In the genomic region with DNA sequence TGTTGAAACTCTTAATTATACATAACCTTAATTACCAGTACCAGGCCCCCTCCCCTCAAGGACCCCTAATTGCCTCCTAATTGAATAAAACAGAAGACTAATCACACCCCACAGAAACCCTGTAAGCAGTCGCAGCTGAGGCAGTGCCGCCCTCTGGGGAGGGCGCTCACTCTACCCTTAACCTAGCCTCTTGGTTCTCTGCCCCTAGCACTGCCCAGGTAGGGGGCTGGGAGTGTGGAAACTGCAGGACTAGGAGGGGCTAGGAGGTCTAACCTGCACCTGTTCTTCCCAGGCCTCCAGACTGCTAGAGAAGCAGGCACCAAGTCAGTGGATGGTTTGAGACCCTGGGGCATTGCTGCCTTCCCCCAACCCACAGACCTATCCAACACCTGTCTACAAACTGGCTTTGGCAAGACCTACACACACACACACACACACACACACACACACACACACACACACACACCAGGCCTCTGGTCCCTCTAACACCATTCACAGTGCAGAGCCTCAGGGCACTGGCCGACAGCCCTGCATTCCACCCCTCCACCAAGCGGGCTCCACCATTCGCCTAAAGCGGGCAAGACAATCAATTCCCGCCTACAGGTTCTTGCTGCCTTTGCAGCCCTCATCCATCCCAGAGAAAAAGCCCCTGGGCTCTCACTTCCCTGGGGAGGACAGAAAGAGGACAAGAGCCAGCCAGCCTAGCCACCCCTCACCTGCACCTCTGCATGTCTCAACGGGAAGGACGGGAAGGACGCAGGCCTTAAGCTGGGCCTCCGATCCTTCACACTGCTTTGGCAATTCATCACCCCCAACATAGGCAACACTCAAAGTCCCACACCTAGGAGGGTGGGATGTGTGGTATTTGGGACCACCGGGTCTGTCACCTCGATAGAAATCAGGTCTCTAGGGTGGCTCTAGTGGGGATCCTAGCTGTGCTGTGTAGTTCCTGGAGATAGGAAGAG, we compare ENCODE assay signal across 8 mouse cellular contexts. TPM values are rescaled to one million over a fixed set of nuclear protein-coding genes. Genes with fewer than 3 reads are reported as not detected.
A peak's percentile ranks its signal among the peaks of the same experiment; 100 is the strongest.
DNase-seq lines count a peak whose midpoint lies in the region; ATAC-seq and TF ChIP-seq lines count a peak whose summit lies in the region.

No protein-coding gene starts in this region.

- 35% methylated on average over 14 of the region's 14 CpGs for WGBS in heart, embryonic 14.5 days
- WGBS in kidney, postnatal 0 days, result 40% methylated on average over 14 of the region's 14 CpGs
- 29% methylated on average over 14 of the region's 14 CpGs for WGBS in neural tube, embryonic 14.5 days

- DNase-seq in kidney, adult 18-20 months, result peak; percentile 60
- DNase-seq in kidney, adult 11 months, result no peak
- no peak for DNase-seq in kidney, postnatal 0 days (ENCODE audit: low spot score)
- DNase-seq in urinary bladder, postnatal 36 days (ENCODE audit: low spot score in 2 of 2), result no peak
- no peak for DNase-seq in T-cell, adult 2 months (ENCODE audit: low spot score)
- no peak for DNase-seq in urinary bladder, postnatal 25 days (ENCODE audit: low spot score)

- H3K9me3 ChIP-seq in heart, embryonic 14.5 days (ENCODE audit: control insufficient read depth, low read length), result no peaks in the 10 kb centered on the region
- no peaks in the 10 kb centered on the region for H3K9me3 ChIP-seq in kidney, postnatal 0 days (replicated peaks; ENCODE audit: low read length)
- H3K9me3 ChIP-seq in neural tube, embryonic 14.5 days (ENCODE audit: control insufficient read depth, low read length), result no peaks in the 10 kb centered on the region

- H3K4me3 ChIP-seq in heart, embryonic 14.5 days (ENCODE audit: control insufficient read depth in 1 of 2, insufficient read depth in 1 of 2, low read depth in 1 of 2, low read length in 2 of 2), result peak overlapping the region; percentile 66 to 86
- H3K4me3 ChIP-seq in kidney, postnatal 0 days (replicated peaks; ENCODE audit: low read depth, low read length), result peak overlapping the region; percentile 74
- no peak overlapping the region for H3K4me3 ChIP-seq in neural tube, embryonic 14.5 days (ENCODE audit: low read depth, low read length)

- H3K27ac ChIP-seq in heart, embryonic 14.5 days (replicated peaks in 1 of 2; ENCODE audit: control insufficient read depth in 1 of 2, insufficient read depth in 1 of 2, low read depth in 2 of 2, low read length in 2 of 2), result peak overlapping the region in 1 of 2 experiments; percentile 97; a peak in 1 of 4 replicates
- H3K27ac ChIP-seq in kidney, postnatal 0 days, result 0 out of 2 replicates have a peak overlapping the region, but pooled peaks have one; percentile 87
- H3K27ac ChIP-seq in neural tube, embryonic 14.5 days (ENCODE audit: low read depth, low read length), result no peak overlapping the region

- TF ChIP-seq CTCF in kidney, postnatal 0 days (IDR thresholded peaks at IDR 0.05; ENCODE audit: low read depth), result no peak

- H3K27me3 ChIP-seq in heart, embryonic 14.5 days (ENCODE audit: control insufficient read depth, insufficient read depth, low read length), result peaks cover 43% of the 10 kb centered on the region
- peaks cover 56% of the 10 kb centered on the region for H3K27me3 ChIP-seq in kidney, postnatal 0 days (ENCODE audit: insufficient read depth, low read length)
- H3K27me3 ChIP-seq in neural tube, embryonic 14.5 days (ENCODE audit: control insufficient read depth, insufficient read depth, low read length), result peaks cover 31% of the 10 kb centered on the region

- no peak for ATAC-seq in heart, embryonic 14.5 days (ENCODE audit: insufficient number of reproducible peaks, insufficient read depth, low FRiP score, low read depth)
- ATAC-seq in kidney, postnatal 0 days (replicated peaks; ENCODE audit: low FRiP score, low read depth), result 0 out of 2 replicates have a peak, but pooled peaks have one; percentile 15
- no peak for ATAC-seq in neural tube, embryonic 14.5 days (ENCODE audit: low read depth)

- peak overlapping the region; percentile 99 for H3K9ac ChIP-seq in heart, embryonic 14.5 days (ENCODE audit: low read length)
- H3K9ac ChIP-seq in kidney, postnatal 0 days (ENCODE audit: low read depth, low read length), result peak overlapping the region; percentile 81
- H3K9ac ChIP-seq in neural tube, embryonic 14.5 days (replicated peaks; ENCODE audit: low read depth, low read length), result no peak overlapping the region

- peak overlapping the region; percentile 84 for H3K4me2 ChIP-seq in heart, embryonic 14.5 days (ENCODE audit: low read length)
- H3K4me2 ChIP-seq in kidney, postnatal 0 days (ENCODE audit: low read length), result peak overlapping the region; percentile 63
- H3K4me2 ChIP-seq in neural tube, embryonic 14.5 days (ENCODE audit: low read depth, low read length), result peak overlapping the region; percentile 50

- no peaks in the 10 kb centered on the region for H3K36me3 ChIP-seq in heart, embryonic 14.5 days (ENCODE audit: control insufficient read depth, insufficient read depth, low read length)
- H3K36me3 ChIP-seq in kidney, postnatal 0 days (ENCODE audit: insufficient read depth, low read length), result no peaks in the 10 kb centered on the region
- H3K36me3 ChIP-seq in neural tube, embryonic 14.5 days (ENCODE audit: control insufficient read depth, insufficient read depth, low read length), result no peaks in the 10 kb centered on the region

- peaks cover 20 to 39% of the 10 kb centered on the region in 2 experiments for H3K4me1 ChIP-seq in heart, embryonic 14.5 days (ENCODE audit: control insufficient read depth in 2 of 2, insufficient read depth in 2 of 2, low read length in 2 of 2)
- peaks cover 12% of the 10 kb centered on the region; the same call in 1 of the 2 replicates for H3K4me1 ChIP-seq in kidney, postnatal 0 days (replicated peaks; ENCODE audit: insufficient read depth, low read length)
- 0 out of 2 replicates have a peak, but pooled peaks cover 8% of the 10 kb centered on the region for H3K4me1 ChIP-seq in neural tube, embryonic 14.5 days (ENCODE audit: control insufficient read depth, insufficient read depth, low read length)

RNA-seq across cellular contexts. Expression of a gene that starts 3.6 kb away (rescaled TPM):
- 18.1 and 19.5 TPM in 2 replicates for polyA plus RNA-seq in heart, embryonic 14.5 days (2014; fragmentation: Nextera tagmentation; extraction: Ambion mirVana)
- polyA plus RNA-seq in kidney, postnatal 0 days (2015; fragmentation: Nextera tagmentation; extraction: Ambion mirVana), result 19.0 and 22.5 TPM in 2 replicates
- 4.6 and 5.7 TPM in 2 replicates for polyA plus RNA-seq in neural tube, embryonic 14.5 days (2014; fragmentation: Nextera tagmentation; extraction: Ambion mirVana)

RNA-seq across cellular contexts. Expression of a gene that starts 34.6 kb away (rescaled TPM):
- not detected in 2 replicates for polyA plus RNA-seq in heart, embryonic 14.5 days (2014; fragmentation: Nextera tagmentation; extraction: Ambion mirVana)
- not detected in 2 replicates for polyA plus RNA-seq in kidney, postnatal 0 days (2015; fragmentation: Nextera tagmentation; extraction: Ambion mirVana)
- polyA plus RNA-seq in neural tube, embryonic 14.5 days (2014; fragmentation: Nextera tagmentation; extraction: Ambion mirVana), result not detected in 2 replicates
